Mouse (Mus musculus) embryonic facial prominence, embryonic 15.5 days (tissue): ENCODE measurements at regions not wholly inside any gene's neighbourhood (a gene's known extent, or its start where the extent isn't known, plus 50 kb on each side); places are given as distances from the start of the nearest gene placed in this dataset.

Experiments used
- ATAC-seq: fragments of 200-750 bp; cut with Nextera tagmentation; 2 replicates; pipeline ENCODE4 v1.8.0; 2017; ENCODE audit warnings: low read depth, moderate TSS enrichment; ENCODE audit not compliant: insufficient number of reproducible peaks, low FRiP score, low TSS enrichment
- H3K27ac ChIP-seq: fragments of 300-500 bp; sonication (generic); replicated peaks from 2 replicates; pipeline ENCODE4 v1.5.1; 2015; ENCODE audit warnings: mild to moderate bottlenecking, inconsistent platforms
- H3K27me3 ChIP-seq: fragments of 300-500 bp; sonication (generic); 2 replicates; pipeline ENCODE4 v1.6.1; 2015; ENCODE audit warnings: inconsistent platforms
- H3K36me3 ChIP-seq: fragments of 300-500 bp; sonication (generic); 2 replicates; pipeline ENCODE4 v1.6.1; 2015; ENCODE audit warnings: mild to moderate bottlenecking, inconsistent platforms
- H3K4me1 ChIP-seq: fragments of 300-500 bp; sonication (generic); 2 replicates; pipeline ENCODE4 v1.6.1; 2015; ENCODE audit warnings: inconsistent platforms
- H3K4me2 ChIP-seq: fragments of 300-500 bp; sonication (generic); replicated peaks from 2 replicates; pipeline ENCODE4 v1.6.1; 2015; ENCODE audit warnings: mild to moderate bottlenecking, inconsistent platforms
- H3K4me3 ChIP-seq: fragments of 300-500 bp; sonication (generic); replicated peaks from 2 replicates; pipeline ENCODE4 v1.5.1; 2015; ENCODE audit warnings: mild to moderate bottlenecking, inconsistent platforms
- H3K9ac ChIP-seq: fragments of 300-500 bp; sonication (generic); 2 replicates; pipeline ENCODE4 v1.6.1; 2015; ENCODE audit warnings: inconsistent platforms
- H3K9me3 ChIP-seq: fragments of 300-500 bp; sonication (generic); replicated peaks from 2 replicates; pipeline ENCODE4 v1.6.1; 2016; ENCODE audit warnings: inconsistent platforms
- WGBS: fragments of 180-500 bp; shearing (Covaris S2); methylation state at CpG from one replicate; pipeline ENCODE4 v1.1.7; 2015; 5-methylcytosine and 5-hydroxymethylcytosine counted together

GRCm38 (mm10) chr6:100120017-100120944, 167.0 kb downstream of the Rybp start:
- peak overlapping the region; percentile 86 for H3K27ac ChIP-seq
- peak; percentile 78; the same call in 1 of the 2 replicates for ATAC-seq

GRCm38 (mm10) chr6:100117084-100117483, 170.2 kb downstream of the Rybp start:
- Histone ChIP-seq H3K9ac (no peak overlapping the region), H3K4me3 (no peak overlapping the region), H3K36me3 (no peaks in the 10 kb centered on the region), H3K27me3 (no peaks in the 10 kb centered on the region), H3K9me3 (no peaks in the 10 kb centered on the region), H3K4me2 (no peak overlapping the region), H3K4me1 (peaks cover 31% of the 10 kb centered on the region), H3K27ac (no peak overlapping the region)
- WGBS = 79% methylated on average over 3 of the region's 3 CpGs
- ATAC-seq = no peak

More at GRCm38 (mm10) chr6:100120017-100120944, 167.0 kb downstream of the Rybp start:
- Histone ChIP-seq H3K4me3 (no peak overlapping the region), H3K9me3 (no peaks in the 10 kb centered on the region), H3K4me1 (peaks cover 27% of the 10 kb centered on the region), H3K36me3 (no peaks in the 10 kb centered on the region), H3K4me2 (peak overlapping the region; percentile 17; the same call in 1 of the 2 replicates), H3K9ac (no peak overlapping the region), H3K27me3 (no peaks in the 10 kb centered on the region; the same call in 1 of the 2 replicates)
- 33% methylated on average over 16 of the region's 16 CpGs for WGBS

GRCm38 (mm10) chr6:100113393-100114137, 173.7 kb downstream of the Rybp start:
- Histone ChIP-seq H3K4me3 (no peak overlapping the region), H3K9me3 (no peaks in the 10 kb centered on the region), H3K9ac (no peak overlapping the region), H3K36me3 (no peaks in the 10 kb centered on the region), H3K4me1 (peaks cover 13% of the 10 kb centered on the region), H3K27ac (no peak overlapping the region), H3K27me3 (no peaks in the 10 kb centered on the region), H3K4me2 (no peak overlapping the region)
- ATAC-seq = no peak
- 70% methylated on average over 4 of the region's 4 CpGs for WGBS

GRCm38 (mm10) chr6:100110981-100111660, 176.2 kb downstream of the Rybp start:
- H3K27ac ChIP-seq = no peak overlapping the region
- H3K9me3 ChIP-seq = no peaks in the 10 kb centered on the region
- no peaks in the 10 kb centered on the region for H3K36me3 ChIP-seq
- WGBS = 33% methylated on average over 2 of the region's 2 CpGs
- no peak overlapping the region for H3K4me2 ChIP-seq
- H3K9ac ChIP-seq = no peak overlapping the region
- H3K4me3 ChIP-seq = no peak overlapping the region
- H3K27me3 ChIP-seq = peaks cover 4% of the 10 kb centered on the region
- H3K4me1 ChIP-seq = 0 out of 2 replicates have a peak, but pooled peaks cover 4% of the 10 kb centered on the region
- ATAC-seq = no peak

GRCm38 (mm10) chr6:100109979-100110378, 177.3 kb downstream of the Rybp start:
- no peak for ATAC-seq
- no peak overlapping the region for H3K4me2 ChIP-seq
- peaks cover 4% of the 10 kb centered on the region for H3K27me3 ChIP-seq
- no peak overlapping the region for H3K27ac ChIP-seq
- no peak overlapping the region for H3K4me3 ChIP-seq
- no peaks in the 10 kb centered on the region for H3K36me3 ChIP-seq
- H3K4me1 ChIP-seq = 0 out of 2 replicates have a peak, but pooled peaks cover 4% of the 10 kb centered on the region
- no peaks in the 10 kb centered on the region for H3K9me3 ChIP-seq
- WGBS = 62% methylated on average over 7 of the region's 7 CpGs
- no peak overlapping the region for H3K9ac ChIP-seq

GRCm38 (mm10) chr6:100109351-100109750, 177.9 kb downstream of the Rybp start:
- no peaks in the 10 kb centered on the region for H3K36me3 ChIP-seq
- peaks cover 4% of the 10 kb centered on the region for H3K27me3 ChIP-seq
- H3K9me3 ChIP-seq = no peaks in the 10 kb centered on the region
- H3K9ac ChIP-seq = no peak overlapping the region
- no peak overlapping the region for H3K4me3 ChIP-seq
- 0 out of 2 replicates have a peak, but pooled peaks cover 4% of the 10 kb centered on the region for H3K4me1 ChIP-seq
- WGBS = 69% methylated on average over 3 of the region's 3 CpGs
- no peak overlapping the region for H3K4me2 ChIP-seq
- ATAC-seq = no peak
- H3K27ac ChIP-seq = no peak overlapping the region

GRCm38 (mm10) chr6:100107508-100107907, 179.8 kb downstream of the Rybp start:
- WGBS = 60% methylated on average over 3 of the region's 3 CpGs
- Histone ChIP-seq H3K27me3 (peaks cover 7% of the 10 kb centered on the region), H3K4me2 (no peak overlapping the region), H3K4me1 (no peaks in the 10 kb centered on the region), H3K4me3 (no peak overlapping the region), H3K36me3 (no peaks in the 10 kb centered on the region), H3K9ac (no peak overlapping the region), H3K27ac (no peak overlapping the region), H3K9me3 (no peaks in the 10 kb centered on the region)
- no peak for ATAC-seq

- Histone ChIP-seq H3K4me2 (no peak overlapping the region), H3K27ac (no peak overlapping the region), H3K27me3 (peaks cover 7% of the 10 kb centered on the region), H3K4me3 (no peak overlapping the region), H3K36me3 (no peaks in the 10 kb centered on the region), H3K9ac (no peak overlapping the region), H3K4me1 (no peaks in the 10 kb centered on the region), H3K9me3 (no peaks in the 10 kb centered on the region)
- ATAC-seq = no peak
- WGBS = 85% methylated on average over 5 of the region's 5 CpGs
Measured at GRCm38 (mm10) chr6:100107066-100107465, 180.2 kb downstream of the Rybp start.

- Histone ChIP-seq H3K27ac (no peak overlapping the region), H3K27me3 (peaks cover 7% of the 10 kb centered on the region; the same call in 1 of the 2 replicates), H3K4me2 (no peak overlapping the region), H3K9me3 (no peaks in the 10 kb centered on the region), H3K36me3 (no peaks in the 10 kb centered on the region), H3K4me1 (peaks cover 10% of the 10 kb centered on the region), H3K9ac (no peak overlapping the region), H3K4me3 (no peak overlapping the region)
- WGBS = 75% methylated on average over 4 of the region's 4 CpGs
- ATAC-seq = no peak
Measured at GRCm38 (mm10) chr6:100100565-100101133, 186.6 kb downstream of the Rybp start.

GRCm38 (mm10) chr6:100096393-100097125, 190.7 kb downstream of the Rybp start:
- no peak overlapping the region for H3K9ac ChIP-seq
- H3K4me2 ChIP-seq = no peak overlapping the region
- H3K4me3 ChIP-seq = no peak overlapping the region
- H3K27me3 ChIP-seq = peaks cover 4% of the 10 kb centered on the region; the same call in 1 of the 2 replicates
- H3K4me1 ChIP-seq = peaks cover 10% of the 10 kb centered on the region
- 53% methylated on average over 13 of the region's 13 CpGs for WGBS
- no peaks in the 10 kb centered on the region for H3K9me3 ChIP-seq
- no peak for ATAC-seq
- 0 out of 2 replicates have a peak overlapping the region, but pooled peaks have one; percentile 11 for H3K27ac ChIP-seq
- no peaks in the 10 kb centered on the region for H3K36me3 ChIP-seq
